Mouse (Mus musculus): Measurements from ENCODE around the gene Gm49380. TPM values are rescaled to one million over a fixed set of nuclear protein-coding genes. Genes with fewer than 3 reads are reported as not detected.

Gm49380 gene
- total RNA-seq (2015) (not detected in 2 replicates), total RNA-seq (2017) (not detected in 2 replicates)

DNA sequence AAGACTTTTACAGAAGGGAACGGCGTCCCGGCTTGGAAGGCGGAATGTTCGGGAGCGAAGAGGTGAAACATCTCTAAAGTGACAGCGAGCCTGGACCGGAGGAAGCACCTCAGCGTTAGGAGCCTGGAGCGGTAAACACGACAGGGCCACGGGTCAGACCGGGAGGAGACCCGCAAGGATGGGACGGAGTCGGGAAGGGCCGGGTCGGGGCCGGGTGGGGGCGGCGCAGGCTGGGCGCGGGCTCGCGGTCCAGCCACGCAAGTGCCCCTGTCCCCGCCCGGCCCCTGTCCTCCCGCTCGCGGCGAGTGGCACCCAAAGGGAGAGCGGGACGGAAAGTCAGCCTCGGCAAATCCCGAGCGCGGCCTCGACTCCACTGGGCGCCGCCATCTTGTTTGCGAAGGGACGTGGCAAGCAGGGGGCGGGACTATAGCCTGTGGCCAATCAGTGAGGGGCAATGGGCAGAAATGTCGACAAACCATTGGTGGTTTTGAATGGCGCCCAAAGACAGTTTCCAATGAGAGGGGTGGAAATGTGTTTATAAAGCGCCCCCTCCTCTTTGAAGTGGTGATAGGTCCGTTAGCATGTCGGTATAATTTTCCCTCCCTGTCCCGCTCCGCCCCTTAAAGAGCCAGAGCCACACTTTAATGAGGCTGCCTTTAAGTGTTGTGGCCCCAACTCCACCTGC is at the start of gene Gm49380, which contains the start of gene Rnf26:
Gene Gm49380, minus strand, starts transcription at position 396 of the 685 bp plus-strand sequence.
Gene Rnf26, minus strand, starts transcription at position 413 of the 685 bp plus-strand sequence.
- peak; percentile 98 for ATAC-seq (ENCODE audit: poor library complexity, severe bottlenecking)

DNA sequence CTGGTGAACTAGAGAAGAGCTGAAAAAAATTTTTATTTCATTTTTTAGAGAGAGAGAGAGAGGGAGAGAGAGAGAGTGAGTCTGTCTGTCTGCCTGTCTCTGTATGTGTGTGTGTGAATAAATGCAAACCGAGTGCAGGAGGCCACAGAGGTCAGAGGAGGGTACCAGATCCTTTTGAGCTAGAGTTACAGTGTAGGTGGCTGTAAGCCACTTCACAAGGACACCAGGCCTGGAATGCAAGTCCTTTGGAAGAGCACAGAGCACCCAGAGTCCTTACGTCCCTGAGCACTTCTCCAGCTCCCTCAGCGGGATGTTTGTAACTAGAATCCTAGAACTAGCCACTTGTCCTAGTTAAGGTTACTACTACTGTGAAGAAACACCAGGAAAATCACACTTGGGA is 46.6 kb upstream of the Gm49380 start:
- no peak for ATAC-seq (ENCODE audit: poor library complexity, severe bottlenecking)

DNA sequence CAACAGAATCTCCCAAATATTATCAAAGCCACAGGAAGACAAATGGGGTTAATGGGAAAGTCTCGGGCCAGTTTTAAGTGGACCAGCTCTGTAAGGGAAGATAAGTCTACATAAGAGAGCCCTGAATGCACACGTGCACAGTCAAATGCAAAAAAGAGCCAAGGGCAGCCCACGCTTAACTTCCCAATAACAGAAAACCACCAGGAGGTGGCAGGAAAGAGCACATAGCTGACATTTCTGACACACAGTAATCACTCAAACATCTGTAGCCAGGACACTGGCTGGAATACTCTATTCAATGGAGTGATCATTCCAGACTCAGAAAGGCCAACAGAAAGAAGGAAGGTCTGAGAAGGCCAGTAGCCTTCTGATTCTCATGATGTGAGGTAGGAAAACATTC is 34.0 kb upstream of the Gm49380 start:
- ATAC-seq (ENCODE audit: poor library complexity, severe bottlenecking): 0 out of 2 replicates have a peak, but pooled peaks have one; percentile 45

DNA sequence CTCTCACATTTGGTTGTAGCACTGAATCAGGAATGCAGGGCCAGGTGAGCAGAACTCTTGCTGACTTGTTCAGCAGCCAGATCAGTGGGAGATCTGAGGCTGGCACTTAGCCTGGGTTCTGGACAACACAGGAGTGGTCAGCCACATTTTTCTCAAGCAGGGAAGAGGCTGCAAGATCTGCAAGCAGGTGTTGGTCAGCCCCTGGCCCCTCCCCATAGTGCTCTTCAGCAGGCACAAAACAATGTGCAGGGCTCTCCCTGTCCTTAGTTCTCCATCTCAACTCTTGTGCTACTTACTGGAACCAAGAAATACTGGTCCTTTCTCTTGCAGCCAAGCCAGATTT is 31.4 kb upstream of the Gm49380 start:
- ATAC-seq (ENCODE audit: poor library complexity, severe bottlenecking): no peak

DNA sequence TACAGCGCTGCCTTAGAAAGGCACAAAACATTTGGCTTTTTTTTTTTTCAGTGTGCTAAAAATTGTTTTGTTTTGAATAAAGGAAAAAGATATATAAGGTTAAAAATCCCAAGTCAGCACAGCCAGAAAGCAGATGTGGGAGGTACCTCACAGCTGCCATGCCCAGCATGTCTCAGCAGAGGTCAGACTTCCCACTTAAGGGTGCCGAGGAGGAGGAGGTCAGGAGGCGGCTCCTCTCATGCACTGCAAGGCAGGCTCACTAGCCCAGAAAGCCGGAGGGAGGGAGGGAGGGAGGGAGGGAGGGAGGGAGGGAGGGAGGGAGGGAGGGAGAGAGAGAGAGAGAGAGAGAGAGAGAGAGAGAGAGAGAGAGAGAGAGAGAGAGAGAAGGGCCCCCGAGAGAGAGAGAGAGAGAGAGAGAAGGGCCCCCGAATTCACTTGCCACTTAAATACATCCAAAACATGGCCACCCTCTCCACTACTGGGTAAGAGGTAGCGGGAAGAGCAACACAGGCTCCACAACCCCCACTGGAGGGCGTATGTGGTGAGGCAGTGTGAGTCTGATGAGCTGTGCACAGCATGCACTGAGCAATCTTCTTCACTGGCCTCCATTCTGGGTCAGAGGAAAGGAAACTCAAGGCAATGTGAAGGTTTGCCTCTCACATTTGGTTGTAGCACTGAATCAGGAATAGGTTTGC is 30.9 kb upstream of the Gm49380 start:
- no peak for ATAC-seq (ENCODE audit: poor library complexity, severe bottlenecking)

DNA sequence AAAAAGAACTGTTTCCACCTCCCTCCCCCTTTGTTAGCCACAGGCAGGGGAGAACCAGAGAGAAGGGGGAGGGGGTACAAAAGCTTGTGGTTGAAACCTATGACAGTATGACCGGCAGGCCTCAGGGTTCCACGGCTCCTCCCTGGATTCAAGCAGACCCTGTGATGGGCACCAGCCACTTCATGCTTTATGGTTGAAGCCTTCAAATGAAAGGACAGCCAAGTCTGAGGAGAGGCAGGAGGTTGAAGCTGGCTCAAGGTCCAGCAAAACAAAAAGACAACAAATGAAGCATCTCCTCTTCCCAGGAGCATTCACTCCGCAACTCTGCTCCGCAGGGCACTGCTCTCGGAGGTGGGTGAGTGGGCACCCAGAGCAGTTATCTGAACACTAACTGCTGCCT is 30.1 kb upstream of the Gm49380 start:
- ATAC-seq (ENCODE audit: poor library complexity, severe bottlenecking): no peak

DNA sequence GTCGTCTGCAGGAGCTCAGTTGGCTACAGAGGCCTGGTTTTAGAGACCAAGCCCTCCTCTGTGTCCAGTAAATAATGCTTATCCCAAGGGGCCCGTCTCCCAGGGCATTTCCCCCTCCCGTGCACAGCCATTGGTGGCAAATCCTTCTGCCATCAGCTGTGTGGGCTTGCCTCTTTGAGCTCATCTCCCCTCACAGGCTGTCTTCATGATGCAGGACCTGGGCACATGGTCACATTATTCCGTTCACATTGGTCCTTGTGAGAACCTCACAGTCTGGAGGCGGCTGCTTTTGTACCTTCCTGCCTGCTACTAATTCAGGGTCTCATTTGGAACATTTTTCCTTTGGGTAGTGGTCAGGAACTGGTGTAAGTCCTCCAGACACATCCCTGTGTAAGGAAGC is 28.7 kb upstream of the Gm49380 start:
- ATAC-seq (ENCODE audit: poor library complexity, severe bottlenecking): no peak

DNA sequence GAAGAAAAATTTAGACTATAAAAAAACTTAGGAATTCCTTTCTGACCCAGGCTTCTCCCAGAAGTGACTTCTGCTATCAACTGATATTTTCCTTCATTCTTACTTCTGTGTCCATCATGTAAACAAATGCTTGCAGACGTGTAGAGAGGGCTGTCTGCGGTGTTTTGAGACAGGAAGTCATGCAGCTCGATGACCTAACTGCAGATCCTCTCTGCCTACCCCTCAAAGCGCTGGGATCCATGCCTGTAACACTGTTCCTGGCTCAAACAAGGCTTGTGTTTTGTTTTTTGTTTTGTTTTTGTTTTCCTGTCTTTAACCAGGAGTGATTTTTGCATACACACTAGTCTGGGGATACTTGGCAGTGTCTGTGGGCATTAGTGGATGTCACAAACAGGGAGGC is 24.5 kb upstream of the Gm49380 start:
- ATAC-seq (ENCODE audit: poor library complexity, severe bottlenecking): no peak

DNA sequence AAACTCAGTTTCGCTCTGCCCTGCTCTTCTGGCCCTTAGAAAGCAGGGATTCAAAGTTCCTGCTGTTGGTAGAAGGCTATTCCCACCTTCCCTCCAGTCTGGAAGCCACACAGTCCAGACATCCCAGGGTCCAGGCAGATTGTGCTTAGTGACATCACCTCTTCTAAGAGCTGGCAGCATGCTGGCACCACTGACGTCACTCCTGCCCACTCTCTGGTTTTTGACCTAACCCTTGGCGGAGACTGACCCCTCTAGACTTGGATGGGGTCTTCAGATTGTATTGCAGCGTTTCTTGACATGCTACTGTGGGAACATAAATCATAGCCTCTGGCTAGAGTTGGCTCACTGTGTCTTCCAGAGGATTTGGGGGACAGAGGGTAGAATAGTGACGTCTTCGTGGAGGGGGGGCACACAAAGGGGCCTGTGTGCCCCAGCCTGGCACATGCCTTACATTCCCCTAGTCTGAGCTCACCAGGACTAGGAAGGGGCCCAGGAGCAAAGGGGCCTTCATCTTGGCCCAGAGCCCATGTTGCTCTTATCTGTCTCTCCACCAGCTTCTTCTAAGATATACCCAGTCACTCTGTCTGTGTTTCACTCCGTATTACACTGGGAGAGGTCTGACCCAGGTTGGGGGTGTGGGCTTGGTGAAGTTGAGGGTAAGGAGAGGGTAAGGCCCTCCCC is 22.6 kb upstream of the Gm49380 start:
- ATAC-seq (ENCODE audit: poor library complexity, severe bottlenecking): no peak

DNA sequence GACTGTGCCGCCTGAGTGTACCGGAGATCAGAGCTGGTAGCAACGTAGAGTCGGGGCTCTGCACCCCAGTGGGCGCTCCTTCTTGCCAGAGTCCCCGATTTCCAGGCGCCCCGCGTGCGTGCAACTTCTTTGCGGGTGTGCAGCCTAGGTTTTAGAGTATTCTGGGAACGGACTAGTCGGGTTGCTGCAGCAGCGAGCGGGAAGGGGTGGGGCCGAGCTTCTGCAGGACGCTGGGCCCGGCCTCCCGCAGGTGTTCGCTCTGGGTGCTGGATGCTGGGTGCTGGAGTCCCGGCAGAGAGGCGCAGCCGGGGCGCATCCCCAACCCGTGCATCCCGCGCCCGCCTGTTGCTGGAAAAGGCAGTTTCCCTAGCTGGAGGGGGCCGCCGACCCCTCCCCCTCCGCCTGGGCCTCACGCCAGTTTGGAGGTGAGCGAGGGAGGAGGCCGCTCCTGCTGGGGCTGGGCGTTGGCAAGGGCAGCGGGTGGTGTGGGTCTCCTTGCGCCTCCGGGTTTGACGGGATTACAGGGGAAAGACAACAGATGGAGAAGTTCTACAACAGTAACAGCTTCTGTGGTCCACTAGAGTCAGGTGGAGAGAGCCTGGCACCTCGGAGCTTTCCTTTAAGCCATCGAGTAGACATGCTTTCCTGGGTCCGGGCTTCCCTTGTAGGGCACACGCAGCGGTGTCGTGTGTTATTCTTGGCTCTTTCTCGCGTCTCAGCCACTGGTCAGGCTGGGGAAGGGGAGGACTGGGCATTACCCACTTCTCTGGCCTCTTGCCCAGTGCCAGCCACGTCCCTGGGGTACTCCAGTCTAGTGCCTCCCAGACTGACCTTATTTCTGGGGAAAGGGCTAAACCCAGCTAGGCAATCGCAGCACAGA is 21.8 kb upstream of the Gm49380 start:
- peak; percentile 36; the same call in 1 of the 2 replicates for ATAC-seq (ENCODE audit: poor library complexity, severe bottlenecking)

DNA sequence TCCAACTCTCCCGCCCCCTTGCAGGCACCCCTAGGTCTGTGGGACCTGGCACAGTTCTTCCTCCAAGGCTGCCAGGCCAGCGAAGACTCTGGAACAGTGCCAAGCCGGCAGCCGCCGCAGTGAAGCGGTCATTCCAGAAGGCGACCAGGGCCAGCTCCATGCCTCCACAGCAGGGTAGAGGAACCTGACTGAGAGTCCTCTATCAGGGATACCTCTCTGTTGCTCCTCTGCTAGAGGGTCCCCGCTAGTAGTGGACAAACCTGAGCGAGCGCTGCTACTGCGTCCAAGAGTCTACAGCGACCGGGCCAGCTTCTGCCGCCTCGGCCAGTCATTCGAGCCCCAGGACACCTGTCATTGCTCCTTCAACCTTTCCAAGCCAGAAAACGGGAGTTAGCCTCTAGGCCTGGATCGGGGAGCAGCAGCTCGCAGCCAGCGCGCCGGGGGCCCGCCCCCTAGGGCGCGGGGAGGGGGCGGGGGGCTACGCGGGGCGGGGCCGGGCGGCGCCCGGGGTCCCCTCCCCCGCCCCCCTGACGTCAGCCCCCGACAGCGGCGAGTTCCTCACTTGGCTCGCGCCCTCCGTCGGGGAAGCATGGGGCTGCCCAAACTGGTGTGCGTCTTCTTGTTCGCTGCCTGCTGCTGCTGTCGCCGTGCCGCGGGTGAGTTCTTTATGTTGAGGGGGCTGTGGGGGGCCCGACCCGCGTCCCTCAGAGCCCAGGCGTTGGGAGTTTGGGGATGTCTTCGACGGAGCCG is 21.0 kb upstream of the Gm49380 start, which contains the start of gene Mcam:
Gene Mcam, plus strand, starts transcription at position 369 of the 750 bp plus-strand sequence.
- ATAC-seq (ENCODE audit: poor library complexity, severe bottlenecking): peak; percentile 17; the same call in 1 of the 2 replicates

DNA sequence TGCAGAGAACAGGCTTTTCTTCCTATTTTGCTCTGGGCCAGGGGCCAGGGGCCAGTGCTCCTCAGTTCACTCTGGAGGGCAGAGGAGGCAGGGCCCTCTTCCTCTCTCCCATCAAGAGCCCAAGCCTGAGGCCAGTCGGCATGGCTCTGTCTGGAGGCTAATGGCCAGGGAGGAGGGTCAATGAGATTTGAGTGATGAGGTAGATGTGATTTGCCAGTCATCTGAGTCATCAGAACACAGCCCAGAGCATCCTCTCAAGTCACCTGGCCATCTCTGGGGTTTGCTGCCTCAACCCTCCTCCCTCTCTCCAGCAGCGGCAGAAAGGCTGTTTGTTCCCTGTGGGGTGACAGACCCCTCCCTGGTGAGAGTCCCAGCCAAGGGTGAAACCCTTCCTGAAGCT is 20.0 kb upstream of the Gm49380 start:
- ATAC-seq (ENCODE audit: poor library complexity, severe bottlenecking): no peak

DNA sequence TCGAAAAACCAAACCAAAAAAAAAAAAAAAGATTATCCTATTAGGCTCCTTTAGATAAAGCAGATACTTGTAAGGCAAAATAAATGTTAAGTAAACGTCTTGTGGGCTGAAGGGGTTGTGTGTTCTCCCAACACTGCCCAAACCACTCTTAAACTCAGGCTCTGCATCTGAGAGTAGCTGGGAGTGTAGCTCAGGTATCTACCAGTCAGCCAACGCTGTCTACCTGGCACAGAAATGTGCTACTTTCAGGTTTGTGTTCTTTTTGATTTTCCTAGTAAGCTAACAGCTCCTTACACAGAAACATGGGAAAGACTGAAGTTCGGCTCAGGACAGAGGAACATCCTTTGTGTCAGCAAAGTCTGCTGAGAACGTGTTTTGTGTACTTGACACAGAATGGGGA is 18.9 kb upstream of the Gm49380 start:
- no peak for ATAC-seq (ENCODE audit: poor library complexity, severe bottlenecking)

DNA sequence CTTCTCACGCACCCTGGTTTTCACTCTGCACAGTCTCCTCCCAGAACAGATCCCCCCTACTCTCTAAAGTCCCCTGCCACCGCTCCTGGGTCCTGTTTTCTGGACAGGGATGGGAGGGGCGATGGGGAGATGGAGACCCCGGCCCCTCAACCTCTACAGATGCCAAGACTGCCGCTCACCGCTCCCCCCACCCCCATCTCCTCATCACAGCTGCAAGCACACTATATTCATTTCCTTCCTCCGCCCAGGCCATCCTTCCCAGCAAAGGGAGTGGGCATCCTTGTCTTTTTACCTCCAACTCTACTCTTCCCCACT is 17.9 kb upstream of the Gm49380 start:
- no peak for ATAC-seq (ENCODE audit: poor library complexity, severe bottlenecking)

DNA sequence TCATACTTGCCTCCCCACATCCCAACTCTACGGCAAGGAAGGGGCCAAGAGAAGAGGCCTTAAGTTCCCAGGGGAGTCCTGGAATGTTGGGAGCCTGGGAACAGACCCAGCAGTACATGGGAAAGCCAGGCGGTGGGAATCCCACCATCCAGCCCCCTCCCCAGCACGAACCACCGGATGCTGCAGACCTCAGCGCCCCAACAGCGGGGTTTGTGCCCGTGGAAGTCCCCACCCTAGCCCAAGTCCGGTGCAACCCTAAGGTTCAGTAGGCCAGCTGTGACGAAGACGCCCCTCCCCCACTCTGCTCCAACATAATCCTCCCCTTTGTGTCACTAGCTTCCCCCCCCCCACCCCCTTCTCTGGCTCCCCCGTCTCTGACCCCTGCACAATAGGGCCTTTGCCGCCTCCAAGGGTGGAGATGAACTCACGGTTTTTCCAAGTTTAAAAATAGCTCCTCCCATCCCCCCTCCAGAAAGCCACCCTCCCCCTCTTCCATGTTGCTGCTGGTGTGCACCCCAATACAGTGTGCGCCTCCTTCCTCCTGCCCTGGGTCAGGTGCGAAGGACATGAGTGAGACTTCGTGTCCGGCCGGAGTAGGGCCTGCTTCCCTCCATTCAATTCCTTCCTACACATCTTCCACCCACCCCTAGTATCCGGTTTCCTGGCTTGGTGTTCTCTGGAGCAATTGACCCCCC is 17.4 kb upstream of the Gm49380 start:
- no peak for ATAC-seq (ENCODE audit: poor library complexity, severe bottlenecking)

DNA sequence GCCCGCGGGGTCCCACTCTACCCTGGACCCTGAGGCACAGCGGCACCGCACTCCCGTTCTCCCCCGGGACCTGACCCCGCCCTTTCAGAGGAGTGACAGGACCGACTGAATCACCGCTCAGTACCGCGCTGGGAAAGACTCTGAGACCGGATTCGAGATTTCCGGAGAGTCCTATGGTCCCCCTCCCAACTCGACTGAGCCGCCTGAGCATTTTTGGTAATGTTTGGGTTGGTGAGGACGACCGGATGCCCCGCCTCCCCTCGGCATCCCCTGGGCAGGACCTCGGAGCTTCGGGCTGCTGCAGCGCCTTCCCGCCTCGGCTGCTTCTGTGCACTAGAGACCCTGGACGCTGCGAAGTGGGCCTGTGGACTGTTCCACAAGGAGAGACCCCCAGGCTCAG is 16.7 kb upstream of the Gm49380 start:
- ATAC-seq (ENCODE audit: poor library complexity, severe bottlenecking): peak; percentile 49

DNA sequence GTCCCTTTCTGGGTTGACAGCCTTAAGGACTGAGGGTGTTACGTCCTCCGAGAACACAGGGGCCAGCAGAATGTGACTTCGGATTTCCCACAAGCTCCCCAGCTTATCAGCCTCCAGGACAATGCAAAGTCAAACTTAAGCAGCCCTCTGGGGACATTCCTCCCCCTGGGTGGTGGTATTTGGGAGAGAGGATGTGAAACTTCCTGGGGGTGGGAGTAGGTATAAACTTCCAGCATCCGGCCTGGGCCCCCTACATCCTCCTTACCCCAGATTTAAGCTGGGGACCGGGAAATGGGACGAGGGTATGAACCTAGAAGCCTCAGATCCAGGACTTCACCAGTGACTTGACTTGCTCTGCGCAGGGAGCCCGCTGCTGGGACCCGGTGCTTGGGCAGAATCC is 16.3 kb upstream of the Gm49380 start:
- no peak for ATAC-seq (ENCODE audit: poor library complexity, severe bottlenecking)

DNA sequence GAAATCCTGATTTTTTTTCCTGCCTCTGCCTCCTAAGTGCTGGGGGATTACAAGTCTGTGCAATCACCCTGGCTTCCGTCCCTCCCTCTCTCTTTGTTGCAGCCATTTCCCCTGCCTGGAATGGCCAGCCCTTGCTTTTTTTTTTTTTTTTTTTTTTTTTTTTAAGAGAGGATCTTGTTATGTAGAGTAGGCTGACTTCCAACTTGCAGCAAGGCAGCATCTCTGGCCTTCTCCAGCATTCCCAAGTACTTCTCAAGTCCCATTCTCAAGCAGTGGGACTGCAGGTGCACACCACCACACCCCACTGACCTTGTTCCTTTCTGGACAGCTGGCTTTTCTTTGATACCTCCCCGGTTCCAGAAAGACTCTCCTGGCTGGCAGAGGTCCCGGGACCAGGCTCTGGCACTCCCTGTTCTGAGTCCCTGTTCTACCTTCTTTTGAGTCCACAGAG is 14.1 kb upstream of the Gm49380 start:
- no peak for ATAC-seq (ENCODE audit: poor library complexity, severe bottlenecking)

DNA sequence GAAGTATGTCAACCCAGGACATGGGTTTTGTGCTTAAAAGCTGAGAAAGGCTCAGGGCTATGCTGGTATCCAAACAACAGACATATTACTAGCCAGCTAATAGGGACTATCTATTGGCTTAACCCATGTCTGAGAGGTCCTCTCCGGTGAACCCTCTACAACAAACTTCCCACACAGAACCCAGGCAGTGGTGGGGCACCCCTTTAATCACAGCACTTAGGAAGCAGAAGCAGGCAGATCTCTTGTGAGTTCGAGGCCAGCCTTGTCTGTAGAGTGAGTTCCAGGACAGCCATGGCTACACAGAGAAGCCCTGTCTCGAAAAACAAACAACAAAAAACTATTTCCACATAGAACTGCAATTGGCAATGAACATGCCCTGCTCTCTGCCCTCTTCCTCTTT is 13.4 kb upstream of the Gm49380 start:
- ATAC-seq (ENCODE audit: poor library complexity, severe bottlenecking): no peak; the same call in 1 of the 2 replicates

All from megakaryocyte, adult 5-6 weeks (primary cell).